Mouse (Mus musculus) heart, adult 2 months (tissue): ENCODE measurements around the gene Hist2h4.

Source experiments
- CTCF ChIP-seq: fragments of 200-600 bp; IDR thresholded peaks from 2 replicates; pipeline ENCODE4 v1.8.1; 2022; ENCODE audit warnings: antibody characterized with exemption, mild to moderate bottlenecking, moderate library complexity
- EP300 ChIP-seq: fragments of 200-500 bp; IDR thresholded peaks from 2 replicates; pipeline ENCODE4 v1.6.1; 2011; ENCODE audit warnings: low read depth, low read length, control low read depth; ENCODE audit not compliant: insufficient read depth

DNA sequence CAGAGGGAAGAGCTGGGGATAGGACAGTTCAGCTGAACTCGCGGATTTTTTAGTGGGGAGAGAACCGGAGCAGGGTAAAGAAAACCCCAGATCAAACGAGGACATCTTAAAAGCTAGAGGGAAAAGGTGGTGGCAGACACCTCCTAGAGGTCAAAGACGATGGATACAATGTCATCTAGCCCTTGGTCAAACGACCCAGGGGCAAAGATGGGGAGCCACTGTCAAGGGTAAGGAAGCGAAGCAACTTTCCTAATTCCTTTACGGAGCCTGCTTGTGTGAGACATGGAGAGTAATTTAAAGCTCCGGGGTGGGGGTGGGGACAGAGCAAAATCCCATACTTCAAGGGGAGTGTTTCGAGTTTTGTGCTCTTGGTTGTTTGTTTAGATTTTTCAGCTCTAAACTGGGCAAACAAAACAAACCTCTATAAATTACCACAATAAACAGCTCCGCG lies 43.9 kb downstream of the Hist2h4 start:
- TF ChIP-seq CTCF (peak; percentile 53), EP300 (no peak)
